Mouse (Mus musculus): ENCODE results near the gene Frem2. TPM values are rescaled to one million over a fixed set of nuclear protein-coding genes. Genes with fewer than 3 reads are reported as not detected.

The Frem2 gene
- polyA plus RNA-seq, 1 experiment from 2014 or later, result 7.8 TPM

DNA sequence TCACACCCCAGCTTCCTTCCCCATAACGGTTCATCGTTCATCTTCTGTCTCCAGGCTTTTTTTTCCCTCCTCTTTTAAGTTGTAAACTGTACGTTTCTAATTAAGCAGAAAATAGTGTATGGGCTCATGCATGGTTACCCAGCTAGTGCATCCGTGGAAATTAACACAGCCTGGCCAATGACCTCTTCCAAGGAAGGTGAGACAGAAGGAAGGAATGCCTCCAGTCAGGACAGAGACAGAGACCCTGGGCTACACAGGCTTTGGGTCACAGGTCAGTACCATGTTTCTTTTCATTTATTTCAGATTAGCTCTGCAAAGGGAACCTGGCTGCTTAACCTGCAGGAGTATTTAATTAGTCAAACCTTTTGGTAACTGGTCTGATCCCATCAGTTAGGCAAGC lies 57.0 kb downstream of the Frem2 start:
- no peaks in the 10 kb centered on the region; the same call in 1 of the 2 replicates for H3K36me3 ChIP-seq (replicated peaks)
- H3K27ac ChIP-seq (replicated peaks), result no peak overlapping the region; the same call in 1 of the 2 replicates
- DNase-seq (ENCODE audit: low spot score), result no peak
- no peaks in the 10 kb centered on the region for H3K9me3 ChIP-seq
- WGBS, result 48% methylated on average over 4 of the region's 4 CpGs
- H3K27me3 ChIP-seq (replicated peaks; ENCODE audit: low read depth, poor library complexity, severe bottlenecking), result no peaks in the 10 kb centered on the region
- H3K4me3 ChIP-seq, result no peak overlapping the region
- peaks cover 37% of the 10 kb centered on the region for H3K4me1 ChIP-seq

DNA sequence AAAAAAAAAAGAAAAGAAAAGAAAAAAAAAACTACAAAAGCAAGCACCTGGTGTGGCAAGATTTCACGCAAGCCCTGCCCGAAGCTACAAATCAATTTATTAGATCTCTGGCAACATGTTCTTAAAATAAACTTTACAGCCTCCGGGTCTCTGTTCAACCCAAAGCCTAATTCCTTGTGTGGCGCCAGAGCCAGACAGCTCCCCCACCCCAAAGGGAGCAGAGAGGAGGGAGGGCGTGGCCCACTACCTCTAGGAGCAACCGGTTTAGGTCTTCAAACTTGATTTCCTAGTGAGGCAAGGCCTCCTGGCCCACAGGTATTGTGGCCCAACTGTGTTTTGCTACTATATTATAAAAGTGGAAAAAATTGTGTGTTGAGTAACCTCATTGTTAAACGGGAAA lies 57.8 kb downstream of the Frem2 start:
- peaks cover 37% of the 10 kb centered on the region for H3K4me1 ChIP-seq
- peak; percentile 51 for DNase-seq (ENCODE audit: low spot score)
- H3K27ac ChIP-seq (replicated peaks), result 0 out of 2 replicates have a peak overlapping the region, but pooled peaks have one; percentile 30
- no peak overlapping the region for H3K4me3 ChIP-seq
- WGBS, result 22% methylated on average over 7 of the region's 7 CpGs
- no peaks in the 10 kb centered on the region for H3K36me3 ChIP-seq (replicated peaks)
- H3K9me3 ChIP-seq, result no peaks in the 10 kb centered on the region
- H3K27me3 ChIP-seq (replicated peaks; ENCODE audit: low read depth, poor library complexity, severe bottlenecking), result no peaks in the 10 kb centered on the region

DNA sequence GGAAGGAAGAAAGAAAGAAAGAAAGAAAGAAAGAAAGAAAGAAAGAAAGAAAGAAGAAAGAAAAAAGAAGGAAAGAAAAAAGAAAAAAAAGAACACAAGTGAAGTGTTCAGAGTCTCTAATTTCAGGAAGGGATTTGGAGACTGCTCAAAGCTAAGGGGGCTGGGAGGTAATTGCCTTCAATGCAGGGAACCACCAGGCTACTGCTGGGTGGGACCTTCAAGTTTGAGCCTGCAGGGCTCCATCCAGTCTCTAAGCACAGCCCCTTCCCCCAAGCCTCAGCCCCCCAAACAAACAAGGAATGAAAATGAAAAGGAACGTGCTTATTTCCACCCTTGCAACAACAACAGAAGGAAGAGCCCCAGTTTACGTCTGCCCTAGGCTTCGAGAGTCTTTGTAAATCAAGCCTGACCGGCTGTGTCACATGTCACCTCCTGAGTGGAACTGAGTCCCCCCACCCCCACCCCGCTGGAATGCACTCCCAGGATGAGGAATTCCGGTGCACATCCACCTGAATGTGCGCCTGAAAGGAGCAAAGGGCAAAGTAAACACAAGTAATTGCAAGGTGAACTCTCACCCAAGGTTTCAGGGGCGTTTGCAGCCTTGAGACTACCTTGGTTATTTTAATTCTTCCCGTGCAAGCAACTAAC lies 58.9 kb downstream of the Frem2 start:
- Histone ChIP-seq H3K4me3 (peak overlapping the region; percentile 29; the same call in 1 of the 2 replicates), H3K27ac (replicated peaks) (peak overlapping the region; percentile 77), H3K27me3 (replicated peaks; ENCODE audit: low read depth, poor library complexity, severe bottlenecking) (no peaks in the 10 kb centered on the region), H3K4me1 (peaks cover 41% of the 10 kb centered on the region), H3K36me3 (replicated peaks) (no peaks in the 10 kb centered on the region), H3K9me3 (no peaks in the 10 kb centered on the region)
- WGBS, result 2% methylated on average over 9 of the region's 9 CpGs
- peak; percentile 73 for DNase-seq (ENCODE audit: low spot score)

GRCm38 (mm10) chr3:53594471-53594870 lies 62.7 kb downstream of the Frem2 start:
- H3K4me1 ChIP-seq, result peaks cover 44% of the 10 kb centered on the region
- WGBS, result 71% methylated on average over 4 of the region's 4 CpGs
- H3K9me3 ChIP-seq, result no peaks in the 10 kb centered on the region
- H3K27ac ChIP-seq (replicated peaks), result no peak overlapping the region
- no peak overlapping the region for H3K4me3 ChIP-seq
- no peak for DNase-seq (ENCODE audit: low spot score)
- H3K36me3 ChIP-seq (replicated peaks), result no peaks in the 10 kb centered on the region
- H3K27me3 ChIP-seq (replicated peaks; ENCODE audit: low read depth, poor library complexity, severe bottlenecking), result no peaks in the 10 kb centered on the region

DNA sequence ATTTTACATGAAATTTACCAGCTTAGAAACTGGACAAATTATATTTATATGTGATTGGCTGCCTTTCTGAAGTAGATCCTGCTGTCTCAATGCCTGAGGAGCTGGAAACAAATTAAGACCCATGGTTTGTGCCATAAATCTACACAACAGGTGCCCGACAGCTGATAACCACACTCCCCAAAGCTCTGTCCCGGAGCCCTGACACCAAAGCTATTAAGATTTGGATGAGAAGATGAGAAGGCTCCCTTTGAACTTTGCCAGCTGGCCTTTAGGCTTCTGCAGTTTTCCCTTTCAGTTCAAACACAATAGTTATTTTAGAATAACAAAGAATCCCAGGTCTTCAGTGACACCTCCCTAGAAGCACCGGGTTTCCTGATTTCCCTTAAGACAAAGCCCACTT lies 63.4 kb downstream of the Frem2 start:
- Histone ChIP-seq H3K27ac (replicated peaks) (no peak overlapping the region), H3K4me3 (no peak overlapping the region), H3K27me3 (replicated peaks; ENCODE audit: low read depth, poor library complexity, severe bottlenecking) (no peaks in the 10 kb centered on the region), H3K36me3 (replicated peaks) (no peaks in the 10 kb centered on the region), H3K4me1 (peaks cover 38% of the 10 kb centered on the region), H3K9me3 (no peaks in the 10 kb centered on the region)
- 16% methylated on average over 3 of the region's 3 CpGs for WGBS
- DNase-seq (ENCODE audit: low spot score), result no peak

DNA sequence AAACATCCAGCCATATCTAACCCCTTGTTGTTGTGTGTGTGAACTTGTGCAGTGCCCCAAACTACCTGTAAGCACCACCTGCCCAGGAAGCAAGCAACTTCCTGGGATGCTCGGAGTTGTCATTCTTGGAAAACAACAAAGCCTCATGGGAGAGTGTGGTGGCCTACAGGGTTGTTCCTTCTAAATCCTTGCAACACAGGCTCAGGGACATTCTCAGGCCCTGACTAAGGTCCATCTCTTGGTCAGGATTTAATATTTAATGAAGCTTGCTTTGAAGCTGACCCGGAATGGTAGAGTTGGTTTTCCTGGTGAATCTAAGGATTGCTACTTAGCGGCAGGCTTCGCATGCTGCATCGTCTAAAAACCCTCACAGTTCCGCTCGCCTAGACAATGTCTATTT lies 65.1 kb downstream of the Frem2 start:
- Histone ChIP-seq H3K4me3 (no peak overlapping the region), H3K36me3 (replicated peaks) (no peaks in the 10 kb centered on the region), H3K27me3 (replicated peaks; ENCODE audit: low read depth, poor library complexity, severe bottlenecking) (no peaks in the 10 kb centered on the region), H3K27ac (replicated peaks) (no peak overlapping the region), H3K9me3 (no peaks in the 10 kb centered on the region), H3K4me1 (peaks cover 35% of the 10 kb centered on the region)
- 89% methylated on average over 7 of the region's 7 CpGs for WGBS
- no peak for DNase-seq (ENCODE audit: low spot score)

DNA sequence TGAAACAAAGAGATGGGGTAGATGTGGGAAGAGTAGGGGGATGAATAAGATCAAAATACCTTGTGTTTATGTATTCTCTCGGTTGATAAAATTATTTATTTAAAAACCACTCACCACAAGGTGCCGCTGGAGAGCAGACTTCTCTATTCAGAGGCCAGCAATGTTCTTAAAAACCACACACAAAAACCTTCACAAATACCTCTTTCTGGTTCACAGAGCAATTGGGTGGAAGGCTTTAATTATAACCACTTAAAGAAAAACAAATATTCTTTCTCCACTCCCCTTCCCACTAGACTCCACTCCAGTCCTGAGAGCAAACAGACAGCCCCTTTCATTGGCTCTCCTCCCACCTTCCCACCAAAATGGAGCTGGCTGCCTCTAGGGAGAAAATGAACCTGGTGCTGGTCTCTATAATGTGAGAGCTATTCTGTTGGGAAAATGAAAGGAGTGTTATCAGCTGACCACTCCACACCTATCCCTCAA lies 67.0 kb downstream of the Frem2 start:
- no peak overlapping the region for H3K4me3 ChIP-seq
- H3K27me3 ChIP-seq (replicated peaks; ENCODE audit: low read depth, poor library complexity, severe bottlenecking), result no peaks in the 10 kb centered on the region
- peaks cover 38% of the 10 kb centered on the region for H3K4me1 ChIP-seq
- H3K27ac ChIP-seq (replicated peaks), result peak overlapping the region; percentile 7
- H3K9me3 ChIP-seq, result no peaks in the 10 kb centered on the region
- WGBS, result 4% methylated on average over 2 of the region's 2 CpGs
- H3K36me3 ChIP-seq (replicated peaks), result no peaks in the 10 kb centered on the region
- peak; percentile 48 for DNase-seq (ENCODE audit: low spot score)

DNA sequence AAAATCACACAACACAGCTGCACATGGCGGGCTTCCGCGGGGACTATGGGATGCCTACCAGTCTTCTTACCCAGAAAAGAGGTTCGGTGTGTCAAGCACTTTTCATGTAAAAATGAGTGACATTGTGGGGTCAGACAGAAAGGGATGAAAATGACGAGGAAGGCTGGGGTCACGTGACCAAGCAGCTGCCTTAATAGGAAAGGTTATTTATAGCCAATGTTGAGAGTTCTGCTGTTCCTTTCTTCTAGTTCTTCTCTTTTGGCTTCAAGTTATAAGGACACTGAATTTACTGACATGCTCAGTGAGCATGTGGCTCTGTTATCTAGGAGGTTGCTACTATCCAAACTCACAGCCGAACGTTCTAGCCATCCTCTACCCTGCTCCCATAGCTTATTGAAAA lies 73.9 kb downstream of the Frem2 start:
- no peak for DNase-seq (ENCODE audit: low spot score)
- no peaks in the 10 kb centered on the region for H3K9me3 ChIP-seq
- H3K27me3 ChIP-seq (replicated peaks; ENCODE audit: low read depth, poor library complexity, severe bottlenecking), result no peaks in the 10 kb centered on the region
- no peak overlapping the region for H3K27ac ChIP-seq (replicated peaks)
- H3K4me1 ChIP-seq, result peaks cover 28% of the 10 kb centered on the region
- WGBS, result 92% methylated on average over 8 of the region's 8 CpGs
- no peaks in the 10 kb centered on the region for H3K36me3 ChIP-seq (replicated peaks)
- H3K4me3 ChIP-seq, result no peak overlapping the region

GRCm38 (mm10) chr3:53580596-53581254 lies 76.4 kb downstream of the Frem2 start:
- H3K4me1 ChIP-seq, result peaks cover 29% of the 10 kb centered on the region
- 77% methylated on average over 5 of the region's 5 CpGs for WGBS
- H3K9me3 ChIP-seq, result no peaks in the 10 kb centered on the region
- no peaks in the 10 kb centered on the region for H3K36me3 ChIP-seq (replicated peaks)
- no peaks in the 10 kb centered on the region for H3K27me3 ChIP-seq (replicated peaks; ENCODE audit: low read depth, poor library complexity, severe bottlenecking)
- no peak overlapping the region for H3K27ac ChIP-seq (replicated peaks)
- no peak for DNase-seq (ENCODE audit: low spot score)
- H3K4me3 ChIP-seq, result no peak overlapping the region

DNA sequence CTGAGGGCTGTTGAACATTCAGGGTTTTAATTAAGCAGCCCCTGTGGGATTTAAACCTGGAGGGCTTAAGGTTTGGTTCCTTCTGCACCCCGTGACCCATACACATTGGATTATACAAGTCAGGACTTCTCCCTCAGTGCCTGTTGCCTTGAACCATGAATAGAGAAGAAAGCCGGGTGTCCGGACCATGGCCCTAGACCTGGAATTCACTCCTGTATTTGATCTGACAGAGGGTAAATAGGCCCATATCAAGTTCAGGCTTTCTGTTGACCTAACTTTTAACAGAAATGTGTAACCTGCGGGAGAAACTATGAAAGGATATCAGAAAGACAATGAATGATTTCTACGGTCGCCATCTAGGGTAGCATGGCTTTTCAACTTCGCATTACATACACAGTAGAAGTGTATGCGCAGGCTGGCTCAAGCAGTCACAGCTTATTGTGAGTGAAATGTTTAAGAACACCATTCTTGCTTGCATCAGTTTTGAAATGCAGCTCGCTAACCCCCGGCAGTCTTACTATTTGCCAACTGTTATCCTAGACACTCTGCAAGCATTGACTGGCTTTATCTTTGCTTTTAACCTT lies 77.9 kb downstream of the Frem2 start:
- Histone ChIP-seq H3K36me3 (replicated peaks) (no peaks in the 10 kb centered on the region), H3K4me1 (peaks cover 23% of the 10 kb centered on the region), H3K4me3 (no peak overlapping the region), H3K27ac (replicated peaks) (no peak overlapping the region), H3K27me3 (replicated peaks; ENCODE audit: low read depth, poor library complexity, severe bottlenecking) (no peaks in the 10 kb centered on the region), H3K9me3 (no peaks in the 10 kb centered on the region)
- DNase-seq (ENCODE audit: low spot score), result no peak
- WGBS, result 81% methylated on average over 10 of the region's 10 CpGs

- H3K4me1 ChIP-seq, result peaks cover 26% of the 10 kb centered on the region
- H3K9me3 ChIP-seq, result no peaks in the 10 kb centered on the region
- H3K4me3 ChIP-seq, result no peak overlapping the region
- DNase-seq (ENCODE audit: low spot score), result no peak
- WGBS, result 50% methylated on average over 7 of the region's 7 CpGs
- H3K36me3 ChIP-seq (replicated peaks), result no peaks in the 10 kb centered on the region
- H3K27ac ChIP-seq (replicated peaks), result no peak overlapping the region
- no peaks in the 10 kb centered on the region for H3K27me3 ChIP-seq (replicated peaks; ENCODE audit: low read depth, poor library complexity, severe bottlenecking)
Measured at GRCm38 (mm10) chr3:53576320-53577116, 80.6 kb downstream of the Frem2 start.

DNA sequence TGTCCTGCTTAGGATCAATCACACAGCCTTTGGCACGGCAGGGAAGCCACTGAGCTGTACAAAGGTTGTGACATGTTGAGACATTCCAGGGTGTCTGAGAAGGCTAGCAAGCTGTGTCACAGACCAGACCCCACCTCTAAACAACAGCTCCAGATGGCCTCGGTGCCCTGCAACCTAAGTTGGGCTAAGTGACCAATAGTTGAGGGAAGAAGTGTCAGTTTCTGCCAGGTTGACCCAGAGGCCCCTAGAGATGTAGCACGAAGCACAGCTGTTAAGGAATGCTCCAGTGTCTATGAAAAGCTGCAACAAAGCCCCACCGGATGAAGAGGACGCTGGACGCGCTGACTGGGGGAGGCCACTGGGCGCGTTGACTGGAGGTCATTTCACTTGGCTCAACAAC lies 83.0 kb downstream of the Frem2 start:
- no peaks in the 10 kb centered on the region for H3K27me3 ChIP-seq (replicated peaks; ENCODE audit: low read depth, poor library complexity, severe bottlenecking)
- H3K36me3 ChIP-seq (replicated peaks), result no peaks in the 10 kb centered on the region
- H3K4me3 ChIP-seq, result no peak overlapping the region
- no peak for DNase-seq (ENCODE audit: low spot score)
- 49% methylated on average over 9 of the region's 9 CpGs for WGBS
- no peaks in the 10 kb centered on the region for H3K9me3 ChIP-seq
- no peak overlapping the region; the same call in 1 of the 2 replicates for H3K27ac ChIP-seq (replicated peaks)
- peaks cover 27% of the 10 kb centered on the region for H3K4me1 ChIP-seq

Measured in embryonic facial prominence, embryonic 10.5 days (tissue).